Mouse (Mus musculus): ENCODE measurements around the gene Clec4a4.

- TF ChIP-seq CTCF (IDR thresholded peaks at IDR 0.05; ENCODE audit: low read depth), result peak; percentile 49
- no peak for TF ChIP-seq EP300 (IDR thresholded peaks at IDR 0.05; ENCODE audit: low read depth)
Observed at GRCm38 (mm10) chr6:123005591-123005990, 15.4 kb downstream of the Clec4a4 start.
